Mouse (Mus musculus) adrenal gland, adult 2 months (tissue): ENCODE measurements around the gene Hcar2. TPM values are rescaled to one million over a fixed set of nuclear protein-coding genes. Genes with fewer than 3 reads are reported as not detected.

Source experiments
- polyA plus RNA-seq: library from polyadenylated mRNA; depleted of rRNA; stranded (reverse); fragments of >200 nt; gene quantifications from 2 replicates; pipeline ENCODE4 v1.2.3, GENCODE M21; 2012; rRNA removed
- total RNA-seq, 2 experiments: library from RNA; stranded (reverse); gene quantifications; 2 replicates each; pipeline ENCODE4 v1.2.3; 2021

Hcar2 gene
- total and polyA plus RNA-seq, 3 experiments = 2.1 to 7.9 (median 2.8) TPM

Other genes with a start within 250 kb of the Hcar2 start
- gene Clip1, start 180.9 kb downstream of the Hcar2 start, total RNA-seq = 10 to 100 TPM; 82.3 TPM
- gene Clip1, start 180.9 kb downstream of the Hcar2 start, polyA plus RNA-seq = 19.4 and 32.0 TPM in 2 replicates
- 10 to 100 TPM; 40.6 to 43.1 TPM for gene Zcchc8, start 144.4 kb downstream of the Hcar2 start, total RNA-seq
- gene Zcchc8, start 144.4 kb downstream of the Hcar2 start, polyA plus RNA-seq = 21.3 and 21.7 TPM in 2 replicates
- gene Rsrc2, start 116.1 kb downstream of the Hcar2 start, total RNA-seq = 10 to 100 TPM; 60.9 to 83.0 TPM
- gene Rsrc2, start 116.1 kb downstream of the Hcar2 start, polyA plus RNA-seq = 5.0 and 5.2 TPM in 2 replicates
- under 1 TPM; 0.38 to 0.61 TPM for gene Kntc1, start 115.8 kb downstream of the Hcar2 start, total RNA-seq
- gene Kntc1, start 115.8 kb downstream of the Hcar2 start, polyA plus RNA-seq = 0.30 and 0.90 TPM in 2 replicates
- gene Hcar1, start 14.5 kb upstream of the Hcar2 start, total RNA-seq = 10 to 100 TPM in 1 of 2 experiments, 1 to 10 TPM in 1; 6.1 to 26.6 TPM
- 13.9 and 25.3 TPM in 2 replicates for gene Hcar1, start 14.5 kb upstream of the Hcar2 start, polyA plus RNA-seq
- 10 to 100 TPM; 80.5 to 93.0 TPM for gene Denr, start 41.7 kb upstream of the Hcar2 start, total RNA-seq
- gene Denr, start 41.7 kb upstream of the Hcar2 start, polyA plus RNA-seq = 7.8 and 10.7 TPM in 2 replicates
- gene Gm43518, start 61.9 kb upstream of the Hcar2 start, total RNA-seq = 1 to 10 TPM; 1.9 to 2.0 TPM
- not detected in 2 replicates for gene Gm43518, start 61.9 kb upstream of the Hcar2 start, polyA plus RNA-seq
- gene Ccdc62, start 65.2 kb upstream of the Hcar2 start, total RNA-seq = 1 to 10 TPM; 2.4 to 5.7 TPM
- 2.4 and 3.2 TPM in 2 replicates for gene Ccdc62, start 65.2 kb upstream of the Hcar2 start, polyA plus RNA-seq
- 10 to 100 TPM; 16.4 to 19.3 TPM for gene Hip1r, start 108.1 kb upstream of the Hcar2 start, total RNA-seq
- 6.5 and 10.4 TPM in 2 replicates for gene Hip1r, start 108.1 kb upstream of the Hcar2 start, polyA plus RNA-seq
- gene Vps37b, start 166.8 kb upstream of the Hcar2 start, total RNA-seq = 100 to 1,000 TPM in 1 of 2 experiments, 10 to 100 TPM in 1; 65.8 to 146 TPM
- gene Vps37b, start 166.8 kb upstream of the Hcar2 start, polyA plus RNA-seq = 198 and 208 TPM in 2 replicates
- 10 to 100 TPM in 1 of 2 experiments, 1 to 10 TPM in 1; 9.9 to 16.0 TPM for gene Abcb9, start 230.3 kb upstream of the Hcar2 start, total RNA-seq
- gene Abcb9, start 230.3 kb upstream of the Hcar2 start, polyA plus RNA-seq = 14.8 and 15.4 TPM in 2 replicates
- 10 to 100 TPM; 28.9 to 49.2 TPM for gene Ogfod2, start 246.8 kb upstream of the Hcar2 start, total RNA-seq
- 177 and 230 TPM in 2 replicates for gene Ogfod2, start 246.8 kb upstream of the Hcar2 start, polyA plus RNA-seq